Mouse (Mus musculus): ENCODE measurements around the gene BC048562. TPM values are rescaled to one million over a fixed set of nuclear protein-coding genes. Genes with fewer than 3 reads are reported as not detected.
A peak's percentile ranks its signal among the peaks of the same experiment; 100 is the strongest.

The BC048562 gene
- total RNA-seq, 2 experiments from 2014 or later, result not detected

DNA sequence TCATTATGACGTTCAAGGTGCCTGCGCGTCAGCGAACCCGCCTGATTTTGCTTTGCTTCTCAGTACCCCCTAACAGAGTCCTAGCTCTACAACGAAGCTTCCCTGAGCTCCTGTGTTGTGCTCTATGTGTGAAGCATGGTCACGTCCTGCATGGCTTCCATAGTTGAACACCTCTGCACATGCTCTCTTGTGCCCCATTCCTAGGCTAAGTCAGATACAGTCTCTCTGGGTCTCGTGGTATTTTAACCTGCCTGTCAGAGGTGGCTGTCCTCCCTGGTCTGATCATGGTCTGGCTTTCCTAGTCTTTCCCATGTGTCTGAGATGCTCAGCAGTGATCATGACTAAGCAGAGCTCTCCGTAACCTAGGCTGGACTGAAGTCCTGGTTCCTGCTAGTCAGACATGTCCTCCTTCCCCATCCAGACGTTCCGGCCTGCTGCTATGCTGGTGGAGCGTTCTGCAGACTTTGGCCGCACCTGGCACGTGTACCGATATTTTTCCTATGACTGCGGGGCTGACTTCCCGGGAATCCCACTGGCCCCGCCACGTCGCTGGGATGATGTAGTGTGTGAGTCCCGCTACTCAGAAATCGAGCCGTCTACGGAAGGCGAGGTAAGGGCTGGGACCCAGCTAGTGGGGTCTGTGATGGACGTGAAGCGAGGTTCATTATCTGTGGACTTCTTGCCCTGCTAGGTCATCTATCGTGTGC lies 44.7 kb downstream of the BC048562 start:
- no peak for DNase-seq

DNA sequence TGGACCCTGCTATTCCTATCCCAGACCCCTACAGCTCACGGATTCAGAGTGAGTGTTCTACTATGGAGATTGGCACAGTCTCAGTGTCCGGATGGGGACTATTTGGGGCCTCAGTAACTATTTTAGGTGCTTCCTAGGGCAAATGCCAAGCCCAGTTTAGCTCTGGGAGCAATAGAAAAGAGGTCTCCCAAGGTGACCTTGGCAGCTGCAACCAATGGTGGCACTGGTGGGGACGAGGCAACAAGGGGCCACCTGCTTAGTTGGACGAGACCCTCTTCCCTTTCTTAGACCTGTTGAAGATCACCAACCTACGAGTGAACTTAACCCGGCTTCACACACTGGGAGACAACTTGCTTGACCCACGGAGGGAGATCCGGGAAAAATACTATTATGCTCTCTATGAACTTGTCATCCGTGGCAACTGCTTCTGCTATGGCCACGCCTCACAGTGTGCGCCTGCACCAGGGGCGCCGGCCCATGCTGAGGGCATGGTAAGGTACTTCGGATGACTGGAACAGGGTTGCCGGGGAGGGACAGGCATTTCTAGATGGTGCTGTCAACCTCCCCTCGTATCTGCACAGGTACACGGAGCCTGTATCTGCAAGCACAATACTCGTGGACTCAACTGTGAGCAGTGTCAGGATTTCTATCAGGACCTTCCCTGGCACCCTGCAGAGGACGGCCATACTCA lies 45.4 kb downstream of the BC048562 start:
- DNase-seq, result no peak

DNA sequence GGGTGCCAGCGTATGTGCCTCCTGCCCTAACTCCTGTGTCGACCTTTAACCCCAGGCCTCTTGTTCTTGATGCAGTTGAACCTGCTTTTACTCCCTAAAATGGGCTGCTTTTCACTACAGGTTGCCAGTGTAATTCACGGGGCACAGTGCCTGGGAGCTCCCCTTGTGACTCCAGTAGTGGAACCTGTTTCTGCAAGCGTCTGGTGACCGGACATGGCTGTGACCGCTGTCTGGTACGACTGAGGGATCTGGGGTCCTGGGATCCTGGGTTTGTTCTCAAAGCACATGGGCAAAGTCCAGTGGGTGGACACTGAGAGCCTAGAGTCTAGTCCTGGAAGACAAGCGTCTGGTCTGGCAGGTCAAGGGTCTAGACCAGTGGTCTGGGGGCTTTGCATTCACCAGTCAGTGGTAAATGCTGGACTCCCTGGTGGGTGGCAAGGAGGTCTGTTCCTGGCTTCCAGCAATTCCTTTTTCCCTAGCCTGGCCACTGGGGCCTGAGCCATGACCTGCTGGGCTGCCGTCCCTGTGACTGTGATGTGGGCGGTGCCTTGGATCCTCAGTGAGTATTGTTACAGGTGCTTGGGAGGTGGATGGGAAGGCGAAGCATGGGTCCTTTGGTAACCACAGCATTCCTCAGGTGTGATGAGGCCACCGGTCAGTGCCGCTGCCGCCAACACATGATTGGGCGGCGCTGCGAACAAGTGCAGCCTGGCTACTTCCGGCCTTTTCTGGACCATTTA lies 46.9 kb downstream of the BC048562 start:
- DNase-seq, result no peak

DNA sequence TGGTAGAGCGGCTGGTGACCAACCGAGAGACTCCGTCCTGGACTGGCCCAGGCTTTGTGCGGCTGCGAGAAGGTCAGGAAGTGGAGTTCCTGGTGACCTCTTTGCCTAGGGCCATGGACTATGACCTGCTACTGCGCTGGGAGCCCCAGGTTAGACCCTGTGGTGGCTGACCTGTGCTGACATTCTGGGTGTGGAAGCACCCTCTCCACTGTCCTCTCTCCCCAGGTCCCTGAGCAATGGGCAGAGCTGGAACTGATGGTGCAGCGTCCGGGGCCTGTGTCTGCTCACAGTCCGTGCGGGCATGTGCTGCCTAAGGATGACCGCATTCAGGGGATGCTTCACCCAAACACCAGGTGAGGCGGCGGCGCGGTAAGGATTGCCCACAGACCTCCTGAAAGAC lies 47.7 kb downstream of the BC048562 start:
- DNase-seq, result no peak

DNA sequence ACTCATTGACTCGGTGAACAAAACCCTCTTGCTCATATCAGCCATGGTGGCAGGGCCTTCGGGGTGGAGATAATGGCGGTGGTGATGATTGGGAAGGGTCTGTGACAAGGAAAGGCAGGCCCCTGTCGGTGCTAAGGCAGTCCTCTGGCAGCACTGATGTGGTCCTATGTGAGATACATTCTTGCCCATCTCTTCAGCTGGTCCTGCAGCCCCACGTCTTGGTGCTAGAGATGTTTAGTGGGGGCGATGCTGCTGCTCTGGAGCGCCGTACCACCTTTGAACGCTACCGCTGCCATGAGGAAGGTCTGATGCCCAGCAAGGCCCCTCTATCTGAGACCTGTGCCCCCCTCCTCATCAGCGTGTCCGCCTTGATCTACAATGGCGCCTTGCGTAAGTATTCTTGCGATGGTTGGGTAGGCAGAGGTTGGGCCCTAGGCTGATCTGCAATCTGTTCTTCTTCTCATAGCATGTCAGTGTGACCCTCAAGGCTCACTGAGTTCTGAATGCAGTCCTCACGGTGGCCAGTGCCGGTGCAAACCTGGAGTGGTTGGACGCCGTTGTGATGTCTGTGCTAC lies 49.1 kb downstream of the BC048562 start:
- DNase-seq, result no peak

DNA sequence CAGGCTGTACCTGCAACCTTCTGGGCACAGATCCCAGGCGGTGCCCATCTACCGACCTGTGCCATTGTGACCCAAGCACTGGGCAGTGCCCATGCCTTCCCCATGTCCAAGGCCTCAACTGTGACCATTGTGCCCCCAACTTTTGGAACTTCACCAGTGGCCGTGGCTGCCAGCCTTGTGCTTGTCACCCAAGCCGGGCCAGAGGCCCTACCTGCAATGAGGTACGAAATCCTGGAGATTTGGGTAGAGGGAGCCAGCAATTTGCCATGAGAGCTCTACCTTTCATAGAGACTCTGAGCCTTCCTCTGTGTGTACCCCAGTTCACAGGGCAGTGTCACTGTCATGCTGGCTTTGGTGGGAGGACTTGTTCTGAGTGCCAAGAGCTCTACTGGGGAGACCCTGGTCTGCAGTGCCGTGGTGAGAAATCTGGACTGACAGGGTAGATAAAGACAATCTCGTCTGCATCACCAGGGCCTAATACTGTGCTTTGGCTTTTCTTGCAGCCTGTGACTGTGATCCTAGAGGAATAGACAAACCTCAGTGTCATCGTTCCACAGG lies 50.8 kb downstream of the BC048562 start:
- DNase-seq, result no peak

DNA sequence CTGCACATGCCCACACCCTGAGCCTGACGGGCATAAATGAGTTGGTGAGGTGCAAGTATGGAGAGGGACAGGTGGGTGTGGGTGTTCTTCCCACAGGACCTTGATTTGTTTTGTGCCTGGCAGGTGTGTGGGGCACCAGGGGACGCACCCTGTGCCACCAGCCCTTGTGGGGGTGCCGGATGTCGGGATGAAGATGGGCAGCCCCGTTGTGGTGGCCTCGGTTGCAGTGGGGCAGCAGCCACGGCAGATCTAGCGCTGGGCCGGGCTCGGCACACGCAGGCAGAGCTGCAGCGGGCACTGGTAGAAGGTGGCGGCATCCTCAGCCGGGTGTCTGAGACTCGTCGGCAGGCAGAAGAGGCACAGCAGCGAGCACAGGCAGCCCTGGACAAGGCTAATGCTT lies 52.1 kb downstream of the BC048562 start:
- DNase-seq, result no peak

DNA sequence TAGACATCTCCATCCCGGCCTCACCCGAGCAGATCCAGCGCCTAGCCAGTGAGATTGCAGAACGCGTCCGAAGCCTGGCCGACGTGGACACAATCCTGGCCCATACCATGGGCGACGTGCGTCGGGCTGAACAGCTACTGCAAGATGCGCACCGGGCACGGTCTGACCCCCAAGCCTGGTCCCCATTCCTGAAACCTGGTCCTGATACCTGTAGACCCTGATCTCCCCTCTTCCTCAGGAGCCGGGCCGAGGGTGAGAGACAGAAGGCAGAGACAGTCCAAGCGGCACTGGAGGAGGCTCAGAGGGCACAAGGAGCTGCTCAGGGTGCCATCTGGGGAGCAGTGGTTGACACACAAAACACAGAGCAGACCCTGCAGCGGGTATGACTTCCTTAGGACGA lies 52.9 kb downstream of the BC048562 start:
- DNase-seq, result no peak

DNA sequence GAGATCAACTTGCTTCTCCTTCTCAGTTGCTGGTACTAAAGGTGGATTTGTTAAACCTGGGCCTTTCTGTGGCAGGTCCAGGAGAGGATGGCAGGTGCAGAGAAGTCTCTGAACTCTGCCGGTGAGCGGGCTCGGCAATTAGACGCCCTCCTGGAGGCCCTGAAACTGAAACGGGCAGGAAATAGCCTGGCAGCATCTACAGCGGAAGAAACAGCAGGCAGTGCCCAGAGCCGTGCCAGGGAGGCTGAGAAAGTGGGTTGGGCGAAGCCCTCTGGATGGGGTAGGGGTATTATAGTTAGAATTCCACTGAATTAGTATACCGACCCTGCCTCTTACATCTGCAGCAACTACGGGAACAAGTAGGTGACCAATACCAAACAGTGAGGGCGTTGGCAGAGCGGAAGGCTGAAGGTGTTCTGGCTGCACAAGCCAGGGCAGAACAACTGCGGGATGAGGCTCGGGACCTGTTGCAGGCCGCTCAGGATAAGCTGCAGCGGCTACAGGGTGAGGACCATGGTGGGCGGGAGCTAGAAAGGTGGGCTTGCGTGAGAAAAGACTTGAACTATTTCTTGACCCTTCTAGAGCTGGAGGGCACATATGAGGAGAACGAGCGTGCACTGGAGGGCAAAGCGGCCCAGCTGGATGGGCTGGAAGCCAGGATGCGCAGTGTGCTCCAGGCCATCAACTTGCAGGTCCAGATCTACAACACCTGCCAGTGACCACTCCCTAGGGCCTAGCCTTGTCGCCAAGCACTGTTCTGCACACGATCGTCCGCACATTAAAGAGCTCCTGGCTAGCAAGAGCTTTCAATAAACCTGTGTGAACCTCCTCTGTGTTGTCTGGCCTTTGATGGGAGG lies 53.6 kb downstream of the BC048562 start:
- no peak for DNase-seq

DNA sequence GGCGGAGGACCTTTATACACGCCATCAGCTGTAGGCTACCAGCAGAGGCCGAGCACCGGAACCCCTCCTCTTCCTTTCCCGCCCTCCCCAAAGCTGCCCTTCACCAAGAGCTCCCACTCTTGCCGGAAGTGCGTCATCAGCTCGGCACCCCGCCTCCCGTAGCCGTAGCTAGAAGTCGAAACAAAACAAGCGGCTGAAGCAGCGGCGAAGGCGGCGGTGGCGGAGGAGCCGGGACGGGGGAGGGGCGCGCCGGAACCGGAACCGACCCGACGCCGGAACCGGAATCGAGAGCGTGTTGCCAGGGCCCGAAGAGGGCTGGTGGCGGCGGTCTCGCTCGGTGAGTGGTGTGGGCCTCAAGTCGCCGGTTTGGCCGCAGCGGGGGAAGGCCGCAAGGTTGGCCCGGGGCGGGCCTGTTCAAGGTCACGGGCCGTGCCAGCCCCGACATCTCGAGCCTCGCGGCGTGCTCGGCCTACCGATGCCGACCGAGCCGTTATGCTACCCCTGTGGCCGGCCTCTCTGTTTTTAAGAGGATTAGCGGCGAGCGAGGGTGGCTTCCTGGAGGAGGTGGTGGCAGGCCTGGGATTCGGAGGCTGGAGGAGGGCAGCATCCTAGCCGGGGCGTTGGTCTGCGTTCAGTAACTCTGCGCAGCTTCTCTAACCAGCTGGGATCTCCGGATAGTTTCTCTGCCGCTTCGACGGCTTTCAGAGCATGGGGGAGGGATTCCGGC lies 54.4 kb downstream of the BC048562 start, which contains the start of gene Usp19:
Gene Usp19, plus strand, starts transcription at position 44 of the 727 bp plus-strand sequence.
- DNase-seq, result peak; percentile 96

DNA sequence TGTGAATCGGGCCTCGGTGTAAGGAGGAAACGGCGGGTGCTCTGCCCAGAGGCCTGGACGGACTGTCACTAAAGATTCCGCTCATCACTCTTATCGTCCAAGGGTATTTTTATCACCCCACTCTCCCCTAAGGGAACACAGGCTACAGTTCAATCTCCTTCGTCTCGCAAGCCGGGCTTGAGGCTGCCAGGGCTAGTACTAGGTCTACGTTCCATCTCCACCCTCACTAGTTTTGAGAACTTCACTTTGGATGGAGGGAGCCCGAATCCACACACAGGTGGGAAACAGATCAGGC lies 55.0 kb downstream of the BC048562 start:
- no peak for DNase-seq

DNA sequence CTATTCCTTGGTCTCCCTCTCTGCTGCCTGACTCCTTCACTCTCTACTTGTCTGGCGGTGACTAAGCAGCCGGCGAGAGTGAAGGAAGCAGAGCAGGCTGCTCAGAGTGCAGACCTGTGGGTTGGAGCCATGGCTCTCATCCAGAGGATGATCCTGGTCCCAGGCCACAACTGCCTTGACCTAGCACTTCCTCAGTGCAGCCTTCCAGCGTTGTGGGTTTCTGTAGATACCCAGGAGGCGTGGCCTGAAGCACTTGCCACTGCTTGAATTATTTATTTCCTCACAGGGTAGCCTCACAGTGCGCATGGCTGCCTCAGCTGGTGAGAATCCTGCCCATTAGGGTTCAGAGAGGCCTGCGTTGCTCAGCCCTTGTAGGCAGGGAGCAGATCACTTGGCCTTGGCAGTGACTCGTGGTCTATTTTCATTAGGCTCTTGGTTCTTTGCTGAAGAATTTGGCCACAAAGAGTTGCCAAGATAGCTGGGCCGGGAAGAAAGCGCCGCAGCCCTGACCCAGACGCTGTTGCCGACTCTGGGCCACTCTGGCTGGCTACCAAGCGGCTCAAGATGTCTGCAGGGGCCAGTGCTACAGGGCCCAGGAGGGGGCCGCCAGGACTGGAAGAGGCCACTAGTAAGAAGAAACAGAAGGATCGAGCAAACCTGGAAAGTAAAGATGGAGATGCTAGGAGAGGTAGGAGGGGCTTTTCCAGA lies 55.9 kb downstream of the BC048562 start:
- DNase-seq, result peak; percentile 82

DNA sequence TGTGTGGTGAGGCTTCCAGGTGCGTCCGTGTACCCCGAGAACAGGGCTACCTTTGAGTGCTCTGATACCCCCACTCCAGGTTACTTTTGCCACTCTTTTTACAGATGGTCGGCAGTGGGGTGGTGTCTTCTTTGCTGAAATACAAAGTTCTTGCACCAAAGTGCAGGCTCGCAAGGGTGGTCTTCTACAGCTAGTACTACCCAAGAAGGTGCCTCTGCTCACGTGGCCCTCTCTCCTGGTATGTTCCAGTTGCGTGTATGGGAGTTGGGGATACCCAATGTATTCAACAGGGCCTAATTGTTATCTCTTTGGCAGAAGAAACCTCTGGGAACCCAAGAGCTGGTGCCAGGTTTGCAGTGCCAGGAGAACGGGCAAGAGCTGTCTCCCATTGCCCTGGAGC lies 57.0 kb downstream of the BC048562 start:
- no peak for DNase-seq

DNA sequence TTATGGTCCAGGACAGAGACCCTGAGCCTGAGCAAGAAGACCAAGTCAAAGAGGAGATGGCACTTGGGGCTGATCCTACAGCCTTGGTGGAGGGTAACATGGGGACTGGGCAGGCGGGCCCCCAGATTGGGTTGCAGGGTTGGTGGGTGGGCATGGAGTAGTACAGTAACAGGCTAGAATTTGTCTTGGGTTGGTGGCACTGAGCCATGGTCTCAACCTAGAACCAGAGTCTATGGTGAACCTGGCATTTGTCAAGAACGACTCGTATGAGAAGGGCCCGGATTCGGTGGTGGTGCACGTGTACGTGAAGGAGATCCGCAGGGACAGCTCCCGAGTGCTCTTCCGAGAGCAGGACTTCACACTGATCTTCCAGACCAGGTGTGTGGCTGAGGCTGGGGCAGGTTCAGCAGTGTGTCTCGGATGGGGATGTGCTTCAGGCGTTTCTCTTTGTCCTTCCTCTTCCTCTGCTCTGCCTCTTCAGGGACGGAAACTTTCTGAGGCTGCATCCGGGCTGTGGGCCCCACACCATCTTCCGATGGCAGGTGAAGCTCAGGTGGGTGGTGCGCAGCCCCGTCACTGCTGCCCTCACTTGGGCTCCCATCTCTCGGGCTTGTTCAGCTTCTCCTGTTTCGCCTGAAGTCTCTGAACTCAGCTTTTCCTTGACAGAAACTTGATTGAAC lies 58.0 kb downstream of the BC048562 start:
- no peak for DNase-seq

DNA sequence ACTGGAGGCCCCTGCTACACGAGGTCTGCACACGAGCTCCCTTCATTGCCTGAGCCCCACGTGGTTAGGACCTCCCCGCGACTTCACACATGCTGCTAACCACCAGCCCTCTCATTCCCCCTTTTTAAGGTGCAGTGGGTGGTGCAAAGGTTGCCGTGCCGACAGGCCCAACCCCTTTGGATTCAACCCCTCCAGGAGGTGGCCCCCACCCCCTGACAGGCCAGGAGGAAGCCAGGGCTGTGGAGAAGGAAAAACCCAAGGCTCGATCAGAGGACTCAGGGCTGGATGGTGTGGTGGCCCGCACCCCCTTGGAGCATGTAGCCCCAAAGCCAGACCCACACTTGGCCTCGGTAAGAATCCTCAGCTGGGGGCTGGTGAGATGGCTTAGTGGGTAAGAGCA lies 58.6 kb downstream of the BC048562 start:
- no peak for DNase-seq
